Mouse (Mus musculus): ENCODE measurements at regions not wholly inside any gene's neighbourhood (a gene's known extent, or its start where the extent isn't known, plus 50 kb on each side); places are given as distances from the start of the nearest gene placed in this dataset.

DNA sequence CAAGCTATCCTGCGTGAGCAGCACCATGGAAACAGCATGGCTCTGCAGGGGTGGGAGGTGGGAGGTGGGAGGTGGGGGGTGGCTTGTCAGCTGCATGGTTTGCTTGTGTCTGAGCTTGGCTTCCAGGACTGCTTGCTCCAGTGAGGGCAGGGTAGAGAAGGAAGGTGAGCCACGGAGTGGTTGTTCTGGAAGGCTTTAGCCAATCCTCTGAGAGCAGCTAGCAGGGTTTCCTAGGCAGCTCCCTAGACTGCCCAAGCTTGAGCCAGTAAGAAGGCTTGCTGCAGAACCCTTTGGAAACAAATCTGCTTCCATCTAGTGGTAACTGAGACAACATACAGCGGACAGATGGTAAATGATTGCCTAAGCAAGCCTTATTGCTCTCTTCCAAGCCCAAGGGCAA is 67.5 kb upstream of the Cobl start:
- TF ChIP-seq CTCF (IDR thresholded peaks at IDR 0.05; ENCODE audit: insufficient read depth, low read depth, low read length): no peak
- no peak for TF ChIP-seq POLR2A (IDR thresholded peaks at IDR 0.05; ENCODE audit: insufficient read depth, low read depth, low read length)
